Mouse (Mus musculus) activated CD4-positive, CD25-positive, alpha-beta regulatory T cell, adult 4 months (primary cell): ENCODE results near the gene Etaa1. TPM values are rescaled to one million over a fixed set of nuclear protein-coding genes. Genes with fewer than 3 reads are reported as not detected.
"Not testable (repeated sequence)": the region's sequence is repeated elsewhere in the genome, so short reads cannot be mapped to it uniquely, and the experiment has no call there.

ENCODE experiments used
- ATAC-seq: one replicate; pipeline ENCODE4 v1.8.0; 2017
- polyA plus RNA-seq, 2 experiments: library from polyadenylated mRNA; unstranded; fragments of 100-300 nt; shearing (Covaris generic); gene quantifications; one replicate each; pipeline ENCODE4 v1.2.1; 2017

Etaa1 gene
- polyA plus RNA-seq, result 1 to 10 TPM; 4.2 TPM

DNA sequence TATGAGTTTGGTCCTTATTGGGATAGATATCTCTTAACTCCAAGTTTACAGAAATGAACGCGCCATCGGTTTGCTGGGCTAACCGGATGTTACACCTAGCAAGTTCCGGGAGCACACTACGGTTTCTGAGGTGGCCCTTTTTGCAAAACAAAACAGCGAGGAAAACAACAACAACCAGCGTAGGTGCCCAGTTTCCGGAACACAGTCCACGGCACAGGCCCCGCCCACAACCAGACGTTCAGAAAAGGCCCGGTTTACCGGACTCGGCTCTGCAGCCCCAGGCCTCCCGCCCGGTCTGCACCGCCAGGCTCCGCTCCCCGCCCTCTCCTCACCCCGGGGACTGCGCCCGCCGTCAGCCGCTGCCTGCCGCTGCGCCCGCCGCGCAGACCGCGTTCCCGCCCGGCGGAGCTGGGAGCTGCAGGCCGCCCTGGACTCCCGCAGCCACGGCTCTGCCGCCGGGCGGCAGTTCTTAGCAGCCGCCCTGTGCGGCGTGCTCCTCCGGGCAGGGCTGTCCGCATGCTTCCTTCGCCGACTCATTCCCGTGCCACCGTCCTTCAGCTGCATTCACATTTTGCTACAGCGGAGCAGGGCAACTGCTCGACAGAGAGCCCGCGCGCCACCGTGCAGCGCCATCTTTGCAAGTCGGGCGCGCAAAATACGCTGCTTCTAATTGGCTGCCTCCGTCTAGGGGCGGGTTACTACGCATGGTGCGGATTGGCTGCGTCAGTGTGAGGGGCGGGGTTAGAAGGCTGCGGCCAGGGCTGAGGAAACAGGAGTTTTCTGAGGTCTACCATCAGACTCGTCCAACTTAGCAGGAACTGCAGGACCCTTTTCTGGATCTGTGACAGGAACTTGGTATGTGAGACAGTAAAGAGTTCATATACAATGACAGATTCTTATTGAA, at the start of gene Etaa1:
Etaa1 (minus strand) TSS at position 645 of the 904 bp plus-strand sequence.
- peak; percentile 93 for ATAC-seq

- ATAC-seq, result no peak
Measured at GRCm38 (mm10) chr11:17994151-17994550, 40.5 kb upstream of the Etaa1 start.

DNA sequence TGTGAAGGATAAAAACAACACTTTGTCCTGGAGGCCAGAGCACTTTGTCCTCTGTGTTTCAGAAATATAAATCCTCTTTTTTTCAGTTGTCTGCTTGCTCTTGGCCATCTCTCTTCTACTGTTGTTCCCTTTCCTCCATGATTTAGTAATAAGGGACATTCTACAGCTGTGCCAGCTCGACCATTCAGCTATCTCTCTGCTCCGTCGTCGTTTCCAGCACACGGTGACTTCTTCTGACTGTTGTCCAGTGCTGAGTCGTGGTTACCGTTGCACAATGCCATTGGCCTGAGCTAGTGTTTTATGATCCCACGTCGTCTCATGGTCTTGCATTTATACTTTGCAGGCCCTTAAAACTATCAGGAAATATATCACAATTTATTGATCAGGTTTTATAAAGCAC, 38.6 kb upstream of the Etaa1 start:
- no peak for ATAC-seq

DNA sequence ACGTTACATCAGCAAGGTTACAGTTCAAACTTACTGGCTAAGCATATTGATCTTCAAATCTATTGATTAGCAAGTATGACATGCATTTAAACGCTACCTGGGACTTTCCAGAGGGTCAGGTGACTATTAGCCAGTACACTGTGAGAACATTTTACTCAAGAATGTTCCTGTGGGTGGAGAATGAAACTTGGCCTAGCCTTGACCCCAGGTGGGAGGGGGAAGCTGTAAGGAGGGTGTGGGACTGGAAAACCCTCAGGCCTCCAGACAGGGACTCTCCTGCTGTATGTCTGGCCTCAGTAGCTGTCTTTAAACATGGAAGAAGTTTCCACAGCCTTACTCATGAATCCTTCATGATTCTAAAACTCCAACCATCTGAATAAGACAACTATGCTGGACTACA, 29.7 kb upstream of the Etaa1 start:
- no peak for ATAC-seq

GRCm38 (mm10) chr11:17981246-17981645, 27.6 kb upstream of the Etaa1 start:
- ATAC-seq, result no peak

- no peak for ATAC-seq
Measured at GRCm38 (mm10) chr11:17975581-17975980, 21.9 kb upstream of the Etaa1 start.

- ATAC-seq, result peak; percentile 30
Measured at GRCm38 (mm10) chr11:17952791-17953190, 884 bp downstream of the Etaa1 start.

DNA sequence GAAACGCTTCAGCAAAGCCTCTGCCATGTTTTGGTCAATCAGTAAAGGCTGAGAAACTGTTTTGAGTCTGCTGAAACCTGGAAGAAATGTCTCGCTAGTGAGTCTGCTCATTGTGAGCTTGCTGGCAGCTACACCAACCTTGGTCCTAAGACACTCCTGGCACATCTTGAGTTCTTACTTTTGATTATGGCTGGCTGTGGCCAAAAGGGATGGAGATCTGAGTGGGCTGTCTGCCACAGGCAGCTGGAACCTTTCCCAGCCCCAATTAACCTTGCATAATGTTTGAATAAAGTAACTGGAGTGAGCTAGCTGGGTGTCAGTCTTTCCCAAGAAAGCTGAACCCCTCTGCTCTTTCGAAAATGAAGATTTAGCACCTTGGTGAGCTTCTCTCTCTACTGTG, 2.3 kb downstream of the Etaa1 start:
- ATAC-seq, result no peak

- ATAC-seq, result no peak
Measured at GRCm38 (mm10) chr11:17939168-17939567, 14.5 kb downstream of the Etaa1 start.

DNA sequence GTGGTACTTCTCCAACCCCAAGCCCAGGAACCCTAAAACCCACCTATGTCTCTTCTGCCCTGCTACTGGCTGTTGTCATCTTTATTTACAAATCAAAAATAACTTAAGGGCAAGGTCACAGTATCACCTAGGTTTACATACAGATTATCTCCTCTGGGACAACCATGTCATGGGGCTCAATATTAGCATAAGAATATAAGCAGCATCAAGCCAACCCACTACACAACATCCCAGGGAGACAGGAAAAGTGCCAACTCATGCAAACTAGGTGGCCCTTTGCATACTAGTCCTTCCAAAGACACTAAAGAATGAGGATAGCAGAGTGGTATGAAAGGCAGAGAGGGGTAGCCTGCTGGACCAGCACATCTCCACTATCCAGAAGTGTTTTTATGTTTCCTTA, 15.7 kb downstream of the Etaa1 start:
- no peak for ATAC-seq

DNA sequence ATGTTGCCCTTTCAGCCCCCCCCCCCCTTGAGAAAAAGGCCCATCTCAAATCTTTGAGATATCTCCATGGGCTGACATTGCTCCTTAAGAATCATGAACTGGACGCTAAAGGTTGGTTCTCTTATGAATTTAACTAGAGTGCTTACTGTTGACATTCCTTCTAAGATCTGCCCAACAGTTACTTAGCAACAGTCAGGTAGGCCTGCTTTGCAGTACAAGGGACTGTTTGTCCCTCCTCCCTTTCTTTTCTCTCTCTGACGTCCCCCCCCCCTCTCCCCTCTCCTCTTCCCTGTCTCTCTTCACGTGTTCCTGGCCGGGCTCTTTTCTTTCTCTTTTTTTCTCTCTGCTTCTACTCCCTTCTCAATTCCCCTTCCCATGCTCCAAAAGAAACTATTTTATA, 35.8 kb downstream of the Etaa1 start:
- ATAC-seq, result no peak

DNA sequence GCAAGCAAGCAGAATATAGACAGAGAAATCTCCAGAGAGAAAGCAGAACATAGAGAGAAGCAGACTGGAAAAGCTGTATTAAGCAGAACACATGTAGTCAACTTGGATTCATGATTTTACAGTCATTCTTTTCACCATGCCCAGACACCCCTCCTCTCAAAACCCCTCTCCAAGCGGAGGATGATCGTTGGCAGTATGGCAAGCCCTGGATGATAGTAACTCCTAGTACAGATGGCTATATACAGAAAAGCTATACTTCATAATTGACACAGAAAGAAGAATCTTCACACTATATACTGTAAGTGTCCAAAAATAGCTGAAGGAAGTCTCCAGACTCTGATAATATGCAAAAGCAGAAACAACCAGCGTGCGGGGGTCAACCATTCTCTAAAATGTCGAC, 36.6 kb downstream of the Etaa1 start:
- ATAC-seq, result no peak

DNA sequence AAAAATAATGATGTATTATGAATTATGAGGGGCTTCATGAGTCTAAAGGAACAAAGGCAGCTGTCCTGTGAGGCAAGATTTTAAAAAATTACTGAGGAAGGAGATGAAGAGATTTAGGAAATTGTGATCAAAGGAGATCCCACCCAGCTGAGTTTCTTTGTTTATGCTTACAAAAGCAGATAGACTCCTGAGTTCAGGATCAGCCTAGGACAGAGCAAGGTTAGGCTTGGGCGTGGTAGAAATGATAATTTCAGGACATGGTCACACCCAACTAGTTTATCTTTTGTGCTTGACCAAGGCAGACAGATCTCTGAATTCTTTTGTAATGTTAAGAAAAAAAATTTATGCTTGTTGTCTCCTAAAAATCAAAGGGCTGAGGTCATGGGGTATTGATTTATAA, 37.2 kb downstream of the Etaa1 start:
- no peak for ATAC-seq

DNA sequence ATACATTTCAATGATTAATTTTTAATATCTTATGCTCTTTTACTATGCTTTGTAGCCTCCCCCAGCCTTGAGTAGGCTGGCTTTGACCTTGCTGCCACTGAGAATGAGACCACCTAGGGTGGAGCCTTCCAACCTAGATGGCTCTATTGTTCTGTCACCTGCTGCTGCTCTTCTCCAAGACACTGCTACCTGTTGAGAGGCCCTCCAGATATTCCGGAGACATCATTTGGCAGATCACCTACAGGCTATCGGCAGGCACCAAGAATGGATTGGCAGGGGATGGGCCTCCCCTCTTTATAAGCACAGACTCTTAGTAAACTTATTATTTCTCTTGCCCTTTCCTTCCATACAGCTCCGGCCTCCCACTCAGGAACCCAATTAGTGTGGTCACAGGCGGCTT, 52.7 kb downstream of the Etaa1 start:
- not testable (repeated sequence) for ATAC-seq
